Mouse (Mus musculus) lung, embryonic 14.5 days (tissue): Measurements from ENCODE around the gene Olfr769. TPM values are rescaled to one million over a fixed set of nuclear protein-coding genes. Genes with fewer than 3 reads are reported as not detected.
"Not testable (repeated sequence)": the region's sequence is repeated elsewhere in the genome, so short reads cannot be mapped to it uniquely, and the experiment has no call there.

ENCODE experiments used
- ATAC-seq: fragments of 200-750 bp; cut with Nextera tagmentation; 2 replicates; pipeline ENCODE4 v1.8.0; 2017; ENCODE audit warnings: mild to moderate bottlenecking, moderate TSS enrichment, moderate library complexity; ENCODE audit not compliant: insufficient read depth
- DNase-seq: peaks from one replicate; pipeline ENCODE4 v3.0.0-alpha.2; 2015
- H3K27ac ChIP-seq: fragments of 300-500 bp; sonication (generic); 2 replicates; pipeline ENCODE4 v1.5.1; 2014; ENCODE audit warnings: low read depth, mild to moderate bottlenecking, moderate library complexity
- H3K27me3 ChIP-seq: fragments of 300-500 bp; sonication (generic); 2 replicates; pipeline ENCODE4 v1.6.1; 2014; ENCODE audit warnings: low read length, control low read depth; ENCODE audit not compliant: insufficient read depth
- H3K36me3 ChIP-seq: fragments of 300-500 bp; sonication (generic); 2 replicates; pipeline ENCODE4 v1.6.1; 2014; ENCODE audit warnings: control low read depth; ENCODE audit not compliant: insufficient read depth
- H3K4me1 ChIP-seq: fragments of 300-500 bp; sonication (generic); 2 replicates; pipeline ENCODE4 v1.6.1; 2014; ENCODE audit warnings: antibody characterized with exemption, control low read depth; ENCODE audit not compliant: insufficient read depth
- H3K4me2 ChIP-seq: fragments of 300-500 bp; sonication (generic); 2 replicates; pipeline ENCODE4 v1.6.1; 2014; ENCODE audit warnings: mild to moderate bottlenecking
- H3K4me3 ChIP-seq: fragments of 300-500 bp; sonication (generic); 2 replicates; pipeline ENCODE4 v1.5.1; 2014; ENCODE audit warnings: low read depth, low read length
- H3K9ac ChIP-seq: fragments of 300-500 bp; sonication (generic); 2 replicates; pipeline ENCODE4 v1.6.1; 2014
- H3K9me3 ChIP-seq: fragments of 300-500 bp; sonication (generic); 2 replicates; pipeline ENCODE4 v1.6.1; 2016; ENCODE audit warnings: low read depth, low read length, control low read depth
- CTCF ChIP-seq: IDR thresholded peaks from 2 replicates; pipeline ENCODE4 v1.5.1; 2016; ENCODE audit warnings: antibody characterized with exemption, low read depth
- WGBS: fragments of 180-500 bp; shearing (Covaris S2); extraction: QIAGEN DNeasy Blood & Tissue Kit; methylation state at CpG from one replicate; pipeline ENCODE4 v1.1.7; 2014; 5-methylcytosine and 5-hydroxymethylcytosine counted together
- polyA plus RNA-seq: library from polyadenylated mRNA; unstranded; fragments of >200 nt; fragmentation: Nextera tagmentation; extraction: Ambion mirVana; gene quantifications from 2 replicates; pipeline ENCODE4 v1.2.1, GENCODE M21; 2014

The Olfr769 gene
- polyA plus RNA-seq = not detected in 2 replicates

DNA sequence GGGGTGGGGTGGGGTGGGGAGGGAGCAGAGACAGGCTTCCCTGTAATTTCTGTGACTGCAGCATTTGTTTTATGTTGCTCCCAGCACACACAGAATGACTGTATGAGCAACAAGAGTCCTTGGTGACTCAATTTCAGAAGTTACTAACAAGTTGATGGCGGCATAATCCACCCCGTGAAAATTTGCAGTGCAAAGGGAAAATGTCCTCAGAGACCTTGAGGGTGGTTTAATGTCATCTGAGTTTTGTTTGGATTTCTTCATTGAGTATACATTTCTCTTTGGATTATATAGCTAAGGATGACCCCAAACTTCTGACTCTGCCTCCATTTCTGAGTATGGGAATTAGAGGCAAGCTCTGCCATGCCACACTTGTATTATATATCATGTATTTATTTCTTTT lies at the start of gene Olfr769:
TSS of gene Olfr769 (minus strand) at position 101 of the 400 bp plus-strand sequence.
- no peak within 1 kb of the TSS for H3K4me2 ChIP-seq
- H3K27ac ChIP-seq = no peak within 1 kb of the TSS
- no peak for ATAC-seq
- H3K27me3 ChIP-seq = no peaks in the 10 kb centered on the region
- no peak within 1 kb of the TSS for H3K4me3 ChIP-seq
- no peaks in the 10 kb centered on the region for H3K4me1 ChIP-seq
- no peaks in the 10 kb centered on the region for H3K36me3 ChIP-seq
- 58% methylated on average over 2 of the region's 2 CpGs for WGBS
- H3K9ac ChIP-seq = no peak within 1 kb of the TSS
- no peak for DNase-seq
- no peaks in the 10 kb centered on the region for H3K9me3 ChIP-seq
- TF ChIP-seq CTCF = no peak

DNA sequence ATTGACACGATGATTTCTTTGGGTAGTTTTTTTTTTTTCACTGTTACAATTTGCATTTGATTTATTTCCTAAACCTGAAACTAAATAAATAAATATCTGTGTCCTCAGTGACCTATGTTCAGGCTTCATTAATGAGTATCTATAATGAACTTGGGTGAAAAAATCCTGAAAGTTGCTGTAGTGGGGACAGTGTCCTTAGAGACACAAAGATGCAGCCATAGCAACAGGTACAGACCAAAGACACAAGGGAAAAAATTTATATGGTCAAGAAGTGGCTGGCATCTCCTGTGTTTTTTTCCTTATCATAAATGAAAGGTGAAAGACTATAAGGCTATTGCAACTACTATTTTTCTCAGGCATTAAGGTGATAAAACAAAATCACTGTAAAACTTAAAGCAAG lies 47.0 kb upstream of the Olfr769 start, which contains the start of gene Olfr771:
TSS of gene Olfr771 (minus strand) at position 101 of the 400 bp plus-strand sequence.
- Histone ChIP-seq H3K4me1 (no peaks in the 10 kb centered on the region), H3K4me2 (no peak within 1 kb of the TSS), H3K27me3 (no peaks in the 10 kb centered on the region), H3K9ac (no peak within 1 kb of the TSS), H3K27ac (no peak within 1 kb of the TSS), H3K4me3 (no peak within 1 kb of the TSS), H3K9me3 (no peaks in the 10 kb centered on the region), H3K36me3 (no peaks in the 10 kb centered on the region)
- ATAC-seq (no peak), DNase-seq (no peak)
- WGBS = 78% methylated on average over 1 of the region's 1 CpGs
- TF ChIP-seq CTCF = no peak

DNA sequence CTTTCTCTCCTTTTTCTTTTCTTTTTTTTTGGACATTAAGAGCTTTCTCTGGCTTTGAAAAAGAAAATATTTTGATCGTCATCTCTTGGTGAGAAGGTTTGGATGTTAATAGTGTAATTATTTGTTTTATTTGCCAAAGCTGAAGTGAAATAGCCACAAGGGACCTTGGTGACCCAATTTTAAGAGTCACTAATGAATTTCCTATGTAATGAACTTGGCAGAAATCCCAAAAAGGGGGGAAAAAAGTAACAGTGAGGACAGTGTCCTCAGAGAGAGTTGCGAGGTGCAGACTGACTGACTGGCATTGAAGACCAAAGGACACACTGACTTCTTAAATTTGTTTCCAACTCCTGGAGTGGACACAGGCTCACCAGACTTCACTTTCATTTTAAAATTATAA lies 21.2 kb upstream of the Olfr769 start, which contains the start of gene Olfr770:
TSS of gene Olfr770 (minus strand) at position 101 of the 400 bp plus-strand sequence.
- Histone ChIP-seq H3K4me3 (no peak within 1 kb of the TSS), H3K4me1 (no peaks in the 10 kb centered on the region), H3K4me2 (no peak within 1 kb of the TSS), H3K36me3 (no peaks in the 10 kb centered on the region), H3K27me3 (no peaks in the 10 kb centered on the region), H3K27ac (no peak within 1 kb of the TSS), H3K9ac (no peak within 1 kb of the TSS), H3K9me3 (no peaks in the 10 kb centered on the region)
- 82% methylated on average over 2 of the region's 2 CpGs for WGBS
- no peak for ATAC-seq
- no peak for DNase-seq
- TF ChIP-seq CTCF = no peak

DNA sequence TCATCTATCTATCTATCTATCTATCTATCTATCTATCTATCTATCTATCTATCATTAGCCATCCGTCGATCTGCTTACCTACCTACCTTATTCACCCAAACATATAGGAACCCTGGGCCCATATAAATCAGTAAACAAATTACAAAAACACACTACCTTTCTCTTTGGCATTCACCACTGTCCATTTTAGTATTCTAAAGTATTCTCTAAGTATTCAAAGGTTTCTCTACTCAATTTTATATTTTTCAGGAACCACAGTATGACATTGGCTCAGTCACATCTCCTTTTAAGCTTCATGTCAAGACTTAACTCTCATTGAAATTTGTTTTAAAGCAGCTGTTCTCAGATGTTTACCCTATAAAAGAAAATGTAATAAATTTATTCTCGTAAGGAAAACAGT lies 2.5 kb downstream of the Olfr769 start:
- no peaks in the 10 kb centered on the region for H3K36me3 ChIP-seq
- no peak overlapping the region for H3K4me3 ChIP-seq
- no peak for TF ChIP-seq CTCF
- H3K4me1 ChIP-seq = no peaks in the 10 kb centered on the region
- ATAC-seq (no peak), DNase-seq (no peak)
- no peaks in the 10 kb centered on the region for H3K27me3 ChIP-seq
- H3K27ac ChIP-seq = no peak overlapping the region
- no peak overlapping the region for H3K4me2 ChIP-seq
- no peak overlapping the region for H3K9ac ChIP-seq
- 88% methylated on average over 3 of the region's 3 CpGs for WGBS
- no peaks in the 10 kb centered on the region for H3K9me3 ChIP-seq

DNA sequence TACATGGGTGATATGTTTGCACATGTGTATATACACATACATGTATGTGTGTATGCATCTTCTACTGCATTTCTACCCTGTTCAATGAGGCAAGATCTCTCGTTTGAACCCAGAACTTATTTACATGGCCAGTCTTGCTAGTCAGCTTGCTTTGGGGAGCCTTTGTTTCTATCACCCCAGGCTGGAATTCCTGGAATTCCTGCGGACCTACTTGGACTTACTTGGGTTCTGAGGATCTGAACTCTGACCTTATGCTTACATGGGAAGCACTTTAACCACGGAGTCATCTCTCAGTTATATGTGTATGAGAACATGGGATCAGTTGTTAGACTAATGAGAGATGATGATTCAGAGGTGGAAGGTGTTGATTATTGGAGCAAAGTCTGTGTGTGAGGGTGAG lies 16.4 kb downstream of the Olfr769 start:
- Histone ChIP-seq H3K27me3 (no peaks in the 10 kb centered on the region), H3K4me3 (no peak overlapping the region), H3K4me1 (no peaks in the 10 kb centered on the region), H3K36me3 (no peaks in the 10 kb centered on the region), H3K9me3 (no peaks in the 10 kb centered on the region), H3K4me2 (no peak overlapping the region), H3K27ac (no peak overlapping the region), H3K9ac (no peak overlapping the region)
- ATAC-seq (no peak), DNase-seq (no peak)
- TF ChIP-seq CTCF = no peak
- 25% methylated on average over 3 of the region's 3 CpGs for WGBS

DNA sequence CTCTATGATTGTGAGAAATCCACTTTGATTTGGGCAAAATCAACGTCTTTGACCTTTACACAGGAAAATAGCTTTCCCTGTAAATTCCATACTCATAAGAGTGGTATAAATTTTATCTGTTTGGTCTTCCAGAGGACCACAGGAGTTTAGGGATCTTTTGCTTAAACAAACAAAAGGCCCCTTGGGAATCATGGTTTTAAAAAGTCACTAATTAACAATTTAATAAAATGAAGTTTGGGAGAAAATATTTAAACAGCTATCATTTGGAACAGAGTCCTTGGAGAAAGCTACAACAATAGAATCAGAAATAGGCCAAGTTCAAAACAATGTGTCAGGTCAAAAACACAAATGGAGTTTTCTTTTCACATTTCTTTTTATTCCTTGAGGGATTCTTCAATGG lies 18.4 kb downstream of the Olfr769 start, which contains the start of gene Olfr768:
TSS of gene Olfr768 (minus strand) at position 101 of the 400 bp plus-strand sequence.
- no peak for ATAC-seq
- WGBS = 57% methylated on average over 1 of the region's 1 CpGs
- Histone ChIP-seq H3K27ac (no peak within 1 kb of the TSS), H3K4me1 (no peaks in the 10 kb centered on the region), H3K27me3 (no peaks in the 10 kb centered on the region), H3K4me3 (no peak within 1 kb of the TSS), H3K36me3 (no peaks in the 10 kb centered on the region), H3K4me2 (no peak within 1 kb of the TSS), H3K9me3 (no peaks in the 10 kb centered on the region), H3K9ac (no peak within 1 kb of the TSS)
- TF ChIP-seq CTCF = no peak
- DNase-seq = no peak

DNA sequence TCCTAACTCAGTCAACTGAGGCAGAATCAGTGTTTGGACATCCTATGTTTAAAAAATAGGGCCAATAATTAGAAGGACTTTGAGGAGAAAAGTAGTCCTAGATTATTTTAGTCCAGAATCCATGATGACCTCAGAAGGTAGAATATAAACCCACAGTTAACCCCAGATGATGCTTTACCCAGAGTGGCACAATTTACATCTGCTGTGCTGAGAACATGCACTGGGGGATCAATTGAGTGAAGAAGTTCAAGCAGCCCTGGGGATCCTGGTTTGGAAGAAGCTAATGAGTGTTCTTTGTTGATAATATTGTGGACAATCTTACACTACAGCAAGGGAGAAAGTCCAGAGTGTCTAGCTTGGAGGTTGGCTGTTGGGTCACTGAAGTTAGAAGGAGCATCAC lies 34.9 kb downstream of the Olfr769 start, which contains the start of gene Olfr767:
TSS of gene Olfr767 (minus strand) at position 101 of the 400 bp plus-strand sequence.
- H3K27ac ChIP-seq, DNase-seq, H3K4me1 ChIP-seq, H3K4me2 ChIP-seq, ATAC-seq, H3K36me3 ChIP-seq, H3K9ac ChIP-seq, H3K9me3 ChIP-seq, H3K27me3 ChIP-seq, H3K4me3 ChIP-seq: not testable (repeated sequence)

DNA sequence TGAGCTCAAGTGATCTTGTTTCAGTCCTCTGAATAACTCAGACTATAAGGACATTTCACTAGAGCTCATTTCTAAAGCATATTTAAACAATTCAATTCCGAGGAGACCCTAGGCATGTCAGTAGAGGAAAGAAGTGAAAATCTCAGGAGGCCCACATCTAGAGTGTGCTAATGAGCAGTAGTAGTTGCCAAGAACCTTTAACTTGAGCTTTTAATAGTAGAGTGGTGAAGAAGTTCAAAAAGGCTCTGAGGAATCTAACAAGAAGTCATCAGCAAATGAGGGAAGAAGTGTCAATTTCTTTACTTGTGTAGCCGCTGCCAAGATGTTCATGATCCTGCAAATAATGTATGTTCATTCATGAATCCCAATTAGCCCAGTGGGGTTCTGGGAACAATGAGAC lies 48.8 kb downstream of the Olfr769 start, which contains the start of gene Olfr766-ps1:
TSS of gene Olfr766-ps1 (minus strand) at position 101 of the 400 bp plus-strand sequence.
- no peak for TF ChIP-seq CTCF
- H3K27ac ChIP-seq = no peak within 1 kb of the TSS
- no peak within 1 kb of the TSS for H3K4me3 ChIP-seq
- DNase-seq (no peak), ATAC-seq (no peak)
- no peaks in the 10 kb centered on the region for H3K9me3 ChIP-seq
- no peaks in the 10 kb centered on the region for H3K36me3 ChIP-seq
- H3K4me2 ChIP-seq = no peak within 1 kb of the TSS
- no peak within 1 kb of the TSS for H3K9ac ChIP-seq
- WGBS = 75% methylated on average over 2 of the region's 2 CpGs
- H3K4me1 ChIP-seq = no peaks in the 10 kb centered on the region
- H3K27me3 ChIP-seq = no peaks in the 10 kb centered on the region

Other genes starting within 250 kb of the Olfr769 start
- 3.5 and 4.5 TPM in 2 replicates for gene Gdf11, start 226.1 kb downstream of the Olfr769 start, polyA plus RNA-seq
- gene Cd63, start 216.9 kb downstream of the Olfr769 start, polyA plus RNA-seq = 458 and 459 TPM in 2 replicates
- 10.5 and 12.5 TPM in 2 replicates for gene Rdh5, start 195.0 kb downstream of the Olfr769 start, polyA plus RNA-seq
- gene Bloc1s1, start 193.8 kb downstream of the Olfr769 start, polyA plus RNA-seq = 175 and 180 TPM in 2 replicates
- 1.5 and 2.1 TPM in 2 replicates for gene Itga7, start 184.0 kb downstream of the Olfr769 start, polyA plus RNA-seq
- not detected in 2 replicates for gene Mettl7b, start 156.9 kb downstream of the Olfr769 start, polyA plus RNA-seq
- gene Olfr9, start 128.4 kb downstream of the Olfr769 start, polyA plus RNA-seq = not detected in 2 replicates
- gene Olfr763, start 107.1 kb downstream of the Olfr769 start, polyA plus RNA-seq = not detected in 2 replicates
- not detected in 2 replicates for gene Olfr764-ps1, start 78.0 kb downstream of the Olfr769 start, polyA plus RNA-seq
- gene Olfr765, start 67.9 kb downstream of the Olfr769 start, polyA plus RNA-seq = not detected in 2 replicates
- not detected in 2 replicates for gene Olfr766-ps1, start 48.9 kb downstream of the Olfr769 start, polyA plus RNA-seq
- not detected in 2 replicates for gene Olfr767, start 35.0 kb downstream of the Olfr769 start, polyA plus RNA-seq
- gene Olfr768, start 18.5 kb downstream of the Olfr769 start, polyA plus RNA-seq = not detected in 2 replicates
- gene Olfr770, start 21.1 kb upstream of the Olfr769 start, polyA plus RNA-seq = not detected in 2 replicates
- gene Olfr771, start 46.9 kb upstream of the Olfr769 start, polyA plus RNA-seq = not detected in 2 replicates
- gene Olfr772, start 60.1 kb upstream of the Olfr769 start, polyA plus RNA-seq = not detected in 2 replicates
- gene Olfr773, start 69.6 kb upstream of the Olfr769 start, polyA plus RNA-seq = not detected in 2 replicates
- not detected in 2 replicates for gene Olfr774, start 118.3 kb upstream of the Olfr769 start, polyA plus RNA-seq
- gene Olfr775, start 130.6 kb upstream of the Olfr769 start, polyA plus RNA-seq = not detected in 2 replicates
- gene Olfr776, start 141.3 kb upstream of the Olfr769 start, polyA plus RNA-seq = not detected in 2 replicates
- gene Olfr777, start 153.6 kb upstream of the Olfr769 start, polyA plus RNA-seq = not detected in 2 replicates
- not detected in 2 replicates for gene Olfr780, start 200.3 kb upstream of the Olfr769 start, polyA plus RNA-seq
- not detected in 2 replicates for gene Olfr781, start 211.0 kb upstream of the Olfr769 start, polyA plus RNA-seq
- gene Olfr782, start 231.0 kb upstream of the Olfr769 start, polyA plus RNA-seq = not detected in 2 replicates